Mouse (Mus musculus): ENCODE results near the gene Krt84. TPM values are rescaled to one million over a fixed set of nuclear protein-coding genes. Genes with fewer than 3 reads are reported as not detected.
"Not testable (repeated sequence)": the region's sequence is repeated elsewhere in the genome, so short reads cannot be mapped to it uniquely, and the experiment has no call there.

Gene Krt84
- polyA plus RNA-seq, 1 experiment from 2014 or later: not detected

GRCm38 (mm10) chr15:101538580-101538900 is 5.9 kb upstream of the Krt84 start:
- Histone ChIP-seq H3K9ac (no peak overlapping the region), H3K4me3 (no peak overlapping the region), H3K4me2 (replicated peaks) (no peak overlapping the region), H3K27me3 (replicated peaks) (no peaks in the 10 kb centered on the region), H3K27ac (no peak overlapping the region), H3K36me3 (no peaks in the 10 kb centered on the region), H3K9me3 (no peaks in the 10 kb centered on the region), H3K4me1 (0 out of 2 replicates have a peak, but pooled peaks cover 3% of the 10 kb centered on the region)
- 59% methylated on average over 4 of the region's 4 CpGs for WGBS
- ATAC-seq (ENCODE audit: low FRiP score, low read depth): no peak

DNA sequence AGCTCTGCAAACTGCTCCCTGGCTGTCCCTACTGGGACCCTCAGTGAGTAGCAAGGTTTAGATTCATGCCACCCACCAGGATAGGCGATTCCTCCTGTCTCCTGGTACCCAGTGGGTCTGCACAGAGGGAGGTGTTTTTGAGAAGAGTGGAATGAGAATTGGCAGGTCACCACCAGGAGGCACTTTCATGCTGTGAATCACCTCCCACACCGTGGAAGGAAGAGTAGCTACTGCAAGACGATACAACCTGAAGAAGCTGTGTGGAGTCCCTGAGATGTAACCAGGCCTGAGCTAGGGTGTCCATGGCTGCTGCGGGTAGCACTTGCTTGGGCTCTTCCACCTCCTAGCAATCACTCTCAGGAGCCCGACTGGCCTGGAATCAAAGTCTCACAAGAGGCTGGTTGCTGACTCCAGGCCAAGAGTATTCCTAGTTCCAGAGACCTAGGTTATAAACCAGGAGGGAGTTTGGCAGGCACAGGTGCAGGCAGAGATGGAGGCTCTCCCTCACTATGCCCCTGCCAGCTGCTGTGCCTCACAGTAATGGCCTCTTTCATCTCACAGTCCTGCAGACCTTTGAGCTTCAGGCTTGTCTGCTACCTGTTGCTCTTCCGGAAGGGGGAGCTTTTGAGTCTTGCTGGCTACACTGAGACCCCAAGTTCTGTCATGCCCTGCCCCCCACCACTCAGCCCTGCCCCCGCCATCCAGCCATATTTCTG is 5.4 kb upstream of the Krt84 start:
- WGBS: 37% methylated on average over 7 of the region's 7 CpGs

GRCm38 (mm10) chr15:101536054-101536850 is 3.6 kb upstream of the Krt84 start:
- 62% methylated on average over 9 of the region's 9 CpGs for WGBS
- no peak overlapping the region for H3K4me2 ChIP-seq (replicated peaks)
- H3K27ac ChIP-seq: no peak overlapping the region
- no peak overlapping the region for H3K4me3 ChIP-seq
- 0 out of 2 replicates have a peak, but pooled peaks have one; percentile 41 for ATAC-seq (ENCODE audit: low FRiP score, low read depth)
- no peaks in the 10 kb centered on the region for H3K27me3 ChIP-seq (replicated peaks)
- H3K36me3 ChIP-seq: no peaks in the 10 kb centered on the region
- H3K4me1 ChIP-seq: no peaks in the 10 kb centered on the region
- no peak overlapping the region for H3K9ac ChIP-seq
- no peaks in the 10 kb centered on the region for H3K9me3 ChIP-seq

More for the DNA sequence above, 5.4 kb upstream of the Krt84 start:
- H3K4me2 ChIP-seq (replicated peaks): no peak overlapping the region
- ATAC-seq (ENCODE audit: low FRiP score, low read depth): no peak
- H3K27ac ChIP-seq: no peak overlapping the region
- no peaks in the 10 kb centered on the region for H3K36me3 ChIP-seq
- H3K9me3 ChIP-seq: no peaks in the 10 kb centered on the region
- H3K9ac ChIP-seq: no peak overlapping the region
- no peak overlapping the region for H3K4me3 ChIP-seq
- H3K27me3 ChIP-seq (replicated peaks): no peaks in the 10 kb centered on the region
- H3K4me1 ChIP-seq: 0 out of 2 replicates have a peak, but pooled peaks cover 3% of the 10 kb centered on the region

DNA sequence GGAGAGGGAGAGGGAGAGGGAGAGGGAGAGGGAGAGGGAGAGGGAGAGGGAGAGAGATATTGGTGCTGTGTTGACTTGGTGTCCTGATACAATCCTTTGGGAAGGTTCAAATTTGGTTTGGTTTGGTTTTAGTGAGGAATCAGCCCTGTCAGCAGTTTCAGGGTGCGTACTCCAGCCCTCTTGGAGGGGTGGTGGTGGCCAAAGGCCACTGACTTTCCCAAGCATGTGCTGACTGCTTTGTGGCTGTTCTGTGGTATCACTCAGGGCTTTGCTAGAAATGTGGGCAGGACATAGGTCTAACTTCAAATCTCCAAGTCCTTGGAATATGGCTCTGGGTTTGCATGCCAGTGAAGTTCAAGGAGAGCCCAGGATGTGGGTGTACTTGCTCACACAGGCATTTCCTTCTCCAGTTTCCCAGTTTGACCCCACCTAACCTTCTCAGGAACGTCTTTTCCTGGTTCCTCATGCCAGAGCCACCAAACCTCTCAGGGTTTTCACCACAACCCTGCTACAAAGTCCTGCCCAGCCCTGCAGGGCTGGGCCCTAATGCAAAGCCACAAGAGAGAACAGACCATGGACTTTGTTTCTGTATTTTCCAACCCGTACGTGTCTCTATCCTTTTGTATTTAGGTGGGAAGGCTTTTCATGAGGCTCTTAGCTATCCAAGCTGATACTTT is 9.9 kb downstream of the Krt84 start:
- 77% methylated on average over 4 of the region's 4 CpGs for WGBS

GRCm38 (mm10) chr15:101519792-101520191 is 12.8 kb downstream of the Krt84 start:
- Histone ChIP-seq H3K9ac (no peak overlapping the region), H3K4me2 (replicated peaks) (no peak overlapping the region), H3K4me1 (no peaks in the 10 kb centered on the region), H3K9me3 (no peaks in the 10 kb centered on the region), H3K27me3 (replicated peaks) (no peaks in the 10 kb centered on the region), H3K27ac (no peak overlapping the region), H3K36me3 (no peaks in the 10 kb centered on the region), H3K4me3 (no peak overlapping the region)
- 22% methylated on average over 2 of the region's 2 CpGs for WGBS
- no peak for ATAC-seq (ENCODE audit: low FRiP score, low read depth)

More for the DNA sequence above, 9.9 kb downstream of the Krt84 start:
- no peaks in the 10 kb centered on the region for H3K9me3 ChIP-seq
- H3K4me1 ChIP-seq: no peaks in the 10 kb centered on the region
- no peak overlapping the region for H3K4me2 ChIP-seq (replicated peaks)
- H3K27me3 ChIP-seq (replicated peaks): no peaks in the 10 kb centered on the region
- H3K9ac ChIP-seq: no peak overlapping the region
- ATAC-seq (ENCODE audit: low FRiP score, low read depth): no peak
- H3K36me3 ChIP-seq: no peaks in the 10 kb centered on the region
- H3K27ac ChIP-seq: no peak overlapping the region
- H3K4me3 ChIP-seq: no peak overlapping the region

GRCm38 (mm10) chr15:101517161-101517560 is 15.5 kb downstream of the Krt84 start, which contains the start of gene Gm49425:
Gene Gm49425 (minus strand): TSS chr15:101517261.
- H3K9ac ChIP-seq; H3K27me3 ChIP-seq (replicated peaks); H3K4me1 ChIP-seq; ATAC-seq (ENCODE audit: low FRiP score, low read depth); H3K36me3 ChIP-seq; H3K27ac ChIP-seq; H3K9me3 ChIP-seq; H3K4me3 ChIP-seq; H3K4me2 ChIP-seq (replicated peaks): not testable (repeated sequence)
- WGBS: 81% methylated on average over 2 of the region's 2 CpGs

DNA sequence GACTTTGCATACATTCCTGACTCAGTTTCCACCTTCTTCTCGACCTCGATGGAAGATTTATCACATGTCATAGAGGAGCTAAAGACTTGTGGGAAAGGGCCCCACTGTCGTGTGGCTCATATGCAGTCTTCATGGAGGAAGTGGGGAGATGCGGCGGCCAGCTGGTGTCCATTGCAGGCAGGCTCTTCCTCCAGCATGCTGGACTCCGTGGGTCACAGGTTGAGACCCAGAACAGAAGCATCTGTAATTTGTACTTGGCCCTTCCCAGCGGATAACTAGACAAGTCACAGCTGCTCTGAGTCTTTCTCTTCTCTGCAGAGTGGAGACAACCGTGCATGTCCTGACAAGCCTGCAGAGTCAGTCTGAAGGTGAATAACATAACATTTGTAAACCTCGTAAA is 24.4 kb downstream of the Krt84 start:
- 82% methylated on average over 9 of the region's 9 CpGs for WGBS
- H3K36me3 ChIP-seq: no peaks in the 10 kb centered on the region

DNA sequence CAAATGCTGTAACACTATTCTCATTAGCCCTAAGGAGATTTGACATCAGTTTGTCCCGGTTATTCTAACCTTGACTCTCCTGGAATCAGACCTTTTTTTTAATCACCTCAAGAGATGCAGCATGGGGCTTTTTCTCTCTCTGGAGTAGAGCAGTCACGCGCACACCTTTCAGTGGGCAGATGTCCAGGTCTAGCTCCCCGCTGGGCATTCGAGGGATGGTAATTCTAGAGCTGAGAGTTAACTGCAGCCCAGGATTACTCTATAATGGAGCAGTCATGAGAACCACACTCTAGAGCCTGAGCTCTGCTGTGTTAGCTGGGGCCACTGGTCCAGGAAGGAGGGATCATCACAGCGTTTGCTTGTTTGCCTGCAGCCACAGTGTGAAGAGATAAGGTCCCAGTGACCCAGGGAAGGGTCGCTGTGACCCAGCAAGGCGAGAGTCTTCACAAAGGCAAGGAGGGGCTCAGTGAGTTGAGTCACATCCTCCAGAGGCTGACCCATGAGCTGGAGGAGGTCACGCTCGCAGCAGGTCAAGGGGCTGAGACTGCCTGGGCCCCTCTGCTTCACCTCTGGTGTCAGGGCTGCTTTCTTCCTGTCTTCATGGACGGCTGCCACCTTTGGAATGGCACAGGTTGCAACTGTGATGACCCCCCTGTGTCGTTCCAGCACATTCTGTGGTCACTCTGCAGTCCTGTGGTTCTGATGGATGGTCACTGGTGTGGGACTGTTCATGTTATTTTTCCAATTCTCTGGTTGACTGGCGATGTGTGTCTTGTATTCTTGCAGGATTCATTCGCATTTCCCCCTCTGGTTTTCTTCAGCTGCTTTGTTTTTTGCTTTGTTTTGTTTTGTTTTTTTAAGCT is 25.5 kb downstream of the Krt84 start:
- Histone ChIP-seq H3K9me3 (no peaks in the 10 kb centered on the region), H3K27me3 (replicated peaks) (no peaks in the 10 kb centered on the region), H3K9ac (no peak overlapping the region), H3K4me2 (replicated peaks) (no peak overlapping the region), H3K4me1 (no peaks in the 10 kb centered on the region), H3K27ac (no peak overlapping the region), H3K36me3 (no peaks in the 10 kb centered on the region), H3K4me3 (no peak overlapping the region)
- ATAC-seq (ENCODE audit: low FRiP score, low read depth): no peak
- 74% methylated on average over 14 of the region's 14 CpGs for WGBS

More for the DNA sequence above, 24.4 kb downstream of the Krt84 start:
- no peaks in the 10 kb centered on the region for H3K27me3 ChIP-seq (replicated peaks)
- no peak for ATAC-seq (ENCODE audit: low FRiP score, low read depth)
- no peaks in the 10 kb centered on the region for H3K9me3 ChIP-seq
- H3K27ac ChIP-seq: no peak overlapping the region
- H3K4me1 ChIP-seq: no peaks in the 10 kb centered on the region
- no peak overlapping the region for H3K9ac ChIP-seq
- no peak overlapping the region for H3K4me2 ChIP-seq (replicated peaks)
- H3K4me3 ChIP-seq: no peak overlapping the region

DNA sequence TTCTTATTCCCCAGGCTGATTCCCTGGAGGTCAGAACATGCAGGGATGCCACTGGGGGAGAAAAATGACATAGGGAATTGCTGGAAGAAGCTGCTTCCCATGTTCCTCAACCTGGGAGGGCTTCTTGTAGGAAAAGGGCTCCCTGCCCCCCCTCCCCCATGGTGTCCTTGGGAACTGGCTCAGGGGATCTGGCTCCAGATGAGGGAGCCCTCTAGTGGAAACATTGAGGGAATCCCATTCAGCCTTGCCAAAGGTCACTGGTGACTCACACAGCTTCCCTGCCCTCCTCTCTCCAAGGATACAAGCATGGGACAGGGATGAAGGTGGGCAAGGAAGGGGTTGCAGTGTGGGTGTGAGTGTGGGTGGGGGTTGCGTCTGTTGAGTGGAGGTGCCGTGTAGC is 35.4 kb downstream of the Krt84 start:
- Histone ChIP-seq H3K27ac (no peak overlapping the region), H3K9me3 (no peaks in the 10 kb centered on the region), H3K9ac (no peak overlapping the region), H3K4me1 (no peaks in the 10 kb centered on the region), H3K36me3 (no peaks in the 10 kb centered on the region), H3K4me2 (replicated peaks) (no peak overlapping the region), H3K4me3 (no peak overlapping the region), H3K27me3 (replicated peaks) (no peaks in the 10 kb centered on the region)
- 77% methylated on average over 2 of the region's 2 CpGs for WGBS
- ATAC-seq (ENCODE audit: low FRiP score, low read depth): no peak

- WGBS: 85% methylated on average over 8 of the region's 8 CpGs
Observed at GRCm38 (mm10) chr15:101495266-101495665, 37.4 kb downstream of the Krt84 start.

DNA sequence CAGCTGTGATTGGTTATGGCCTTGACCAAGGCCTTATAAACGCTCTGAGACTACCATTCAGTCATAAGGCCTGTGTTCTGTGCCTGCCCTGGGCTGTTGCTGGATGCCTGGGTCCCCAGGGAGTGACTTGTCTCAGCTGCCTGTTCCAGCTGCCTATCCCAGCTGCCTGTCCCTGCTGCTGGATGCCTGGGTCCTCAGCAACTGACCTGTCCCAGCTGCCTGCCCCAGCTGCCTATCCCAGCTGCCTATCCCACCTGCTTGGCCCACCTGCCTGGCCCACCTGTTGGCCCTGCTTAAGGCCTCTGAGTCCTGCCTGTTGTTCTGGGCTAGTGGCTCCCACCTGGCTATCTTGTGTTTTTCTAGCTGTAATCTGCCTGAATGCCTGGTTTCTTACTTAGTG is 38.4 kb downstream of the Krt84 start:
- Histone ChIP-seq H3K27ac (no peak overlapping the region), H3K9me3 (no peaks in the 10 kb centered on the region), H3K27me3 (replicated peaks) (no peaks in the 10 kb centered on the region), H3K9ac (no peak overlapping the region), H3K4me2 (replicated peaks) (no peak overlapping the region), H3K4me3 (no peak overlapping the region), H3K36me3 (no peaks in the 10 kb centered on the region), H3K4me1 (no peaks in the 10 kb centered on the region)
- no peak for ATAC-seq (ENCODE audit: low FRiP score, low read depth)
- 29% methylated on average over 1 of the region's 1 CpGs for WGBS

More at GRCm38 (mm10) chr15:101495266-101495665, 37.4 kb downstream of the Krt84 start:
- Histone ChIP-seq H3K9me3 (no peaks in the 10 kb centered on the region), H3K4me3 (no peak overlapping the region), H3K27me3 (replicated peaks) (no peaks in the 10 kb centered on the region), H3K4me2 (replicated peaks) (no peak overlapping the region), H3K27ac (no peak overlapping the region), H3K4me1 (no peaks in the 10 kb centered on the region), H3K9ac (no peak overlapping the region), H3K36me3 (no peaks in the 10 kb centered on the region)
- ATAC-seq (ENCODE audit: low FRiP score, low read depth): no peak

Measured in neural tube, embryonic 12.5 days (tissue).